Mouse (Mus musculus) inflammation-experienced regulatory T-cells (primary cell): Measurements from ENCODE around the gene Rpl26. TPM values are rescaled to one million over a fixed set of nuclear protein-coding genes. Genes with fewer than 3 reads are reported as not detected.

Experiments
- polyA plus RNA-seq, 2 experiments: library from polyadenylated mRNA; unstranded; fragments of 100-300 nt; shearing (Covaris generic); gene quantifications; one replicate each; pipeline ENCODE4 v1.2.1; 2017

Rpl26 gene
- 100 to 1,000 TPM; 738 to 754 TPM for polyA plus RNA-seq

DNA sequence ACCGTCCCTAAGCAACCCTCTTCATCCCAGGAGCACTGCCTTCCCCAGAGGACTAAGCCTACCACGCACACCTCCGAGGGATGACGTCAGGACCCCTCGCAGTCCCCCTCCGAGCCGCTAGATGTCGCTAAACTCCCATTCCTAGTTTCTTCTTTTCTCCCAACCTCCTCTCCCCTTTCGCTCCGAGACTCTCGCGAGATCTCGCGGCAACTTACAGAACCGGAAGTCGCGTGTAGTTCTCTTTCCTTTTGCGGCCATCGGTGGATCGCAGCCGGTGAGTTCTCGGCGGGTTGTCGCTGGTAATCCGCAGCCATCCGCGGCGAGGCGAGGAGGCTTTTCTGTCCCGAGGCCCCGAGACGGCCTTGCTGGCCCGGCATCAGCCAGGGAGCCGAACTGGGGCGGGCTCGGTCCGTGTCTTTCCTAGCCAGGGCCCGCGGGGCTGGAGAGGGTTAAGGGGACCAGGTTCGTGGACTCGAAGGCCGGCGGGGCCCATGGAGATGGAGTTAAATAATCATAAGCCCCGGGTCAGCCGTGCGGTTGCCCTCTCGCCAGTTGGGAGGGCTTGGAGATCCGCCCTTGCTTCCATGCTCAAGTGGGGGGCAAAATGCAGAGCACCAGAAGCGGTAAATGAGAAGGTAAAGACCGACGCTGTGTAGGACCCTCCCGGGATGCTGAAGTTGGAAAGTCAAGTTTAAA lies at the start of gene Rpl26:
Gene Rpl26 (plus strand): TSS at position 233 of the 696 bp plus-strand sequence.

DNA sequence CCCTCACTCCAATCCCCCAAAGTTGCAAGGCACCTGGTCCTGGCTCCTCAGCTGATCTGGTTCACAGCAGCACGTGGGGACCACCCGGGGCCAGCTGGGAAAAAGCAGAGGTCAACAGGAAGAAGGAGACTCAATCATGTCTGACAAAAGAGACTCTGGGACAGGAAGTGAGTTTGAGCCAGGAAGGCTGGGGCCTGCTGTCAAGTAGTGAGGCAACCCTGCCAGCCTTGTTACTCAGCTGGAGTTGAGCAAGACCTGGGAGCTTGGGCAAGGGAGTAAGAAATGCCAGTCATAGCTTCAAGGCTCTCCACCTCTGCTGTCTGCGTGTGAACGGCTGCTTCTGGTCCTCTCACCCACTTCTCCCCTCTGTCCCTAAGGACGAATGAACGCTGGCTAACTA lies 29.6 kb upstream of the Rpl26 start, which contains the start of gene Ndel1:
Gene Ndel1 (minus strand): TSS at position 111 of the 400 bp plus-strand sequence.

DNA sequence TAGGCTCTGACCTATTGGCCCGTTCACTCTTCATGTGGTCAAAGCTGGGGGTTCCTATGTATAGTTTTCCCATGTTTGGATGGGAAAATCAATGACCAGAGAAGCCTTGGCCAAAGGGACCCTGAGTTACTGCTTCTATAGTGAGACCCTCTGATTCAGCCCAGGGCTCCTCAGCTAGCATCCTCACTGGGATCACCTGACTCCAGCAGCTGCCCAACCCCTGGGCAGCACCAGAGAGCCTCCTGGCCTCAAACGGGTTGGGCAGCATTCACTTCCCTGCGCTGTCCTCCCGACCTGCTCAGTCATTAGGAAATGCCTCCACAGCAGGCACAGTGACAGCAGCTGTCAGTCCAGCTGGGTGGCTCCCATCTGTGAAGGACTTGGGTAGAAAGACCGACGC lies 13.1 kb upstream of the Rpl26 start, which contains the start of gene Rnf222:
Gene Rnf222 (plus strand): TSS at position 301 of the 400 bp plus-strand sequence.

DNA sequence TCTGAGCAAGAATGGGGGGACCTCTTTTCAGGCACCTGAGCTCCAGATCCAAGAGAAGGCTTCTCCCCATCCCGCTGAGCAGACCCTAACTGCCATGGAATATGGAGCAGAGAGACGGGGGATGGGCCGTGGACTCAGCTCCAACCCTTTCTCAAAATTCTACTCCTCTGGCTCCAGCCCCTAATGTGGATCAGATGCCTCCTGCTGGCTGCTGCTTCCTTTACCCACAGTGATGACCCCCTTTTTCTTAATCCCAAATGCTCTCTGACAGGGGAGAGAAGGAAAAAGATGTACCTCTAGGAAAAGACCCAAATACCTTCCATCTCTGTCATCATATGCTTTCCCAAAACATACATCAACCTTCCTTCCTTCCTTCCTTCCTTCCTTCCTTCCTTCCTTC lies 25.6 kb downstream of the Rpl26 start, which contains the start of gene Odf4:
Gene Odf4 (minus strand): TSS at position 101 of the 400 bp plus-strand sequence.

Other genes with a start within 250 kb of the Rpl26 start
- 1 to 10 TPM in 1 of 2 experiments, under 1 TPM in 1; 0.96 to 2.1 TPM for gene Myh10, start 210.0 kb upstream of the Rpl26 start, polyA plus RNA-seq
- 10 to 100 TPM; 58.3 to 68.8 TPM for gene Ndel1, start 29.7 kb upstream of the Rpl26 start, polyA plus RNA-seq
- under 1 TPM in 1 of 2 experiments, not detected in 1; 0.13 TPM for gene Rnf222, start 13.0 kb upstream of the Rpl26 start, polyA plus RNA-seq
- 1 to 10 TPM in 1 of 2 experiments, under 1 TPM in 1; 0.51 to 4.0 TPM for gene Odf4, start 25.5 kb downstream of the Rpl26 start, polyA plus RNA-seq
- gene Arhgef15, start 55.9 kb downstream of the Rpl26 start, polyA plus RNA-seq, result under 1 TPM; 0.19 to 0.78 TPM
- gene Slc25a35, start 66.5 kb downstream of the Rpl26 start, polyA plus RNA-seq, result 10 to 100 TPM in 1 of 2 experiments, 1 to 10 TPM in 1; 6.6 to 12.5 TPM
- 10 to 100 TPM; 20.6 to 25.1 TPM for gene Rangrf, start 73.6 kb downstream of the Rpl26 start, polyA plus RNA-seq
- 1 to 10 TPM; 3.4 to 4.0 TPM for gene Pfas, start 106.9 kb downstream of the Rpl26 start, polyA plus RNA-seq
- gene Ctc1, start 114.3 kb downstream of the Rpl26 start, polyA plus RNA-seq, result 10 to 100 TPM; 21.2 to 28.1 TPM
- gene Aurkb, start 144.1 kb downstream of the Rpl26 start, polyA plus RNA-seq, result 1 to 10 TPM; 3.4 to 5.2 TPM
- 1 to 10 TPM; 6.4 to 7.6 TPM for gene Borcs6, start 158.1 kb downstream of the Rpl26 start, polyA plus RNA-seq
- gene Tmem107, start 169.2 kb downstream of the Rpl26 start, polyA plus RNA-seq, result 1 to 10 TPM; 2.4 to 4.8 TPM
- gene Vamp2, start 186.9 kb downstream of the Rpl26 start, polyA plus RNA-seq, result 100 to 1,000 TPM; 137 to 175 TPM
- 10 to 100 TPM in 1 of 2 experiments, 1 to 10 TPM in 1; 4.8 to 12.0 TPM for gene Per1, start 193.6 kb downstream of the Rpl26 start, polyA plus RNA-seq
- under 1 TPM in 1 of 2 experiments, not detected in 1; 0.51 TPM for gene Hes7, start 218.8 kb downstream of the Rpl26 start, polyA plus RNA-seq
- under 1 TPM in 1 of 2 experiments, not detected in 1; 0.40 TPM for gene 9130213A22Rik, start 221.0 kb downstream of the Rpl26 start, polyA plus RNA-seq
- 1 to 10 TPM in 1 of 2 experiments, under 1 TPM in 1; 0.27 to 1.6 TPM for gene Aloxe3, start 224.3 kb downstream of the Rpl26 start, polyA plus RNA-seq